Mouse (Mus musculus) midbrain, postnatal 0 days (tissue): Measurements from ENCODE around the gene Nppa. TPM values are rescaled to one million over a fixed set of nuclear protein-coding genes. Genes with fewer than 3 reads are reported as not detected.

Experiments
- ATAC-seq: fragments of 200-750 bp; cut with Nextera tagmentation; 2 replicates; pipeline ENCODE4 v1.8.0; 2017; ENCODE audit warnings: moderate number of reproducible peaks, mild to moderate bottlenecking, moderate TSS enrichment, moderate library complexity; ENCODE audit not compliant: low FRiP score
- DNase-seq: peaks from one replicate; pipeline ENCODE4 v3.0.0-alpha.2; 2015; ENCODE audit warnings: low spot score
- H3K27ac ChIP-seq: fragments of 300-500 bp; sonication (generic); 2 replicates; pipeline ENCODE4 v1.5.1; 2014; ENCODE audit warnings: low read depth, mild to moderate bottlenecking, low read length, mixed read lengths
- H3K27me3 ChIP-seq: fragments of 300-500 bp; sonication (generic); 2 replicates; pipeline ENCODE4 v1.6.1; 2014; ENCODE audit warnings: low read length, control low read depth, mixed read lengths; ENCODE audit not compliant: insufficient read depth
- H3K36me3 ChIP-seq: fragments of 300-500 bp; sonication (generic); 2 replicates; pipeline ENCODE4 v1.6.1; 2014; ENCODE audit warnings: low read length, control low read depth, mixed read lengths; ENCODE audit not compliant: insufficient read depth
- H3K4me1 ChIP-seq: fragments of 300-500 bp; sonication (generic); 2 replicates; pipeline ENCODE4 v1.6.1; 2014; ENCODE audit warnings: mild to moderate bottlenecking, control low read depth, antibody characterized with exemption, low read length, mixed read lengths; ENCODE audit not compliant: insufficient read depth
- H3K4me2 ChIP-seq: fragments of 300-500 bp; sonication (generic); 2 replicates; pipeline ENCODE4 v1.6.1; 2014; ENCODE audit warnings: low read depth, mild to moderate bottlenecking, low read length, mixed read lengths; ENCODE audit not compliant: poor library complexity, severe bottlenecking
- H3K4me3 ChIP-seq: fragments of 300-500 bp; sonication (generic); 2 replicates; pipeline ENCODE4 v1.5.1; 2014; ENCODE audit warnings: low read depth, mild to moderate bottlenecking, low read length, moderate library complexity
- H3K9ac ChIP-seq: fragments of 300-500 bp; sonication (generic); replicated peaks from 2 replicates; pipeline ENCODE4 v1.6.1; 2014; ENCODE audit warnings: mild to moderate bottlenecking, low read length, moderate library complexity, mixed read lengths; ENCODE audit not compliant: poor library complexity, severe bottlenecking
- H3K9me3 ChIP-seq: fragments of 300-500 bp; sonication (generic); 2 replicates; pipeline ENCODE4 v1.6.1; 2016; ENCODE audit warnings: low read length, control low read depth
- CTCF ChIP-seq: IDR thresholded peaks from 2 replicates; pipeline ENCODE4 v1.5.1; 2016; ENCODE audit warnings: antibody characterized with exemption, mild to moderate bottlenecking
- WGBS: fragments of 180-500 bp; shearing (Covaris S2); extraction: QIAGEN DNeasy Blood & Tissue Kit; methylation state at CpG from one replicate; pipeline ENCODE4 v1.1.7; 2014; 5-methylcytosine and 5-hydroxymethylcytosine counted together
- polyA plus RNA-seq: library from polyadenylated mRNA; unstranded; fragments of >200 nt; fragmentation: Nextera tagmentation; extraction: Ambion mirVana; gene quantifications from 2 replicates; pipeline ENCODE4 v1.2.1, GENCODE M21; 2015
- total RNA-seq: library from RNA; depleted of rRNA; stranded (reverse); fragments of >200 nt; gene quantifications from 2 replicates; pipeline ENCODE4 v1.2.3, GENCODE M21; 2014

The Nppa gene
- total and polyA plus RNA-seq, 2 experiments from 2014 or later = 2.2 to 4.5 TPM

GRCm38 (mm10) chr4:148016981-148017380 is 16.5 kb downstream of the Nppa start:
- TF ChIP-seq CTCF = no peak
- Histone ChIP-seq H3K4me1 (no peaks in the 10 kb centered on the region), H3K4me2 (no peak overlapping the region), H3K36me3 (peaks cover 93% of the 10 kb centered on the region), H3K4me3 (no peak overlapping the region), H3K9me3 (no peaks in the 10 kb centered on the region), H3K27ac (no peak overlapping the region), H3K9ac (no peak overlapping the region), H3K27me3 (no peaks in the 10 kb centered on the region)
- DNase-seq = no peak
- WGBS = 82% methylated on average over 3 of the region's 3 CpGs
- no peak for ATAC-seq

GRCm38 (mm10) chr4:148018410-148018809 is 17.9 kb downstream of the Nppa start:
- ATAC-seq = 0 out of 2 replicates have a peak, but pooled peaks have one; percentile 8
- no peaks in the 10 kb centered on the region for H3K9me3 ChIP-seq
- no peak for TF ChIP-seq CTCF
- H3K4me3 ChIP-seq = no peak overlapping the region
- no peak overlapping the region for H3K4me2 ChIP-seq
- H3K4me1 ChIP-seq = no peaks in the 10 kb centered on the region
- WGBS = 39% methylated on average over 2 of the region's 2 CpGs
- H3K27ac ChIP-seq = 0 out of 2 replicates have a peak overlapping the region, but pooled peaks have one; percentile 26
- peaks cover 92% of the 10 kb centered on the region for H3K36me3 ChIP-seq
- H3K27me3 ChIP-seq = no peaks in the 10 kb centered on the region
- 0 out of 2 replicates have a peak overlapping the region, but pooled peaks have one; percentile 8 for H3K9ac ChIP-seq
- peak; percentile 51 for DNase-seq

- no peaks in the 10 kb centered on the region for H3K4me1 ChIP-seq
- 100% methylated on average over 3 of the region's 3 CpGs for WGBS
These were observed 23.5 kb downstream of the Nppa start for GRCm38 (mm10) chr4:148024003-148024402.

GRCm38 (mm10) chr4:148029297-148029696 is 28.8 kb downstream of the Nppa start:
- no peak for DNase-seq
- H3K9me3 ChIP-seq = no peaks in the 10 kb centered on the region
- no peaks in the 10 kb centered on the region for H3K4me1 ChIP-seq
- no peak overlapping the region for H3K4me2 ChIP-seq
- H3K27me3 ChIP-seq = no peaks in the 10 kb centered on the region
- TF ChIP-seq CTCF = no peak
- no peak overlapping the region for H3K9ac ChIP-seq
- no peak overlapping the region for H3K4me3 ChIP-seq
- 93% methylated on average over 7 of the region's 7 CpGs for WGBS
- ATAC-seq = no peak
- peaks cover 39% of the 10 kb centered on the region for H3K36me3 ChIP-seq
- no peak overlapping the region for H3K27ac ChIP-seq

More at GRCm38 (mm10) chr4:148024003-148024402, 23.5 kb downstream of the Nppa start:
- H3K4me3 ChIP-seq = no peak overlapping the region
- ATAC-seq (no peak), DNase-seq (no peak)
- H3K36me3 ChIP-seq = peaks cover 78% of the 10 kb centered on the region
- H3K27ac ChIP-seq = no peak overlapping the region
- no peak overlapping the region for H3K9ac ChIP-seq
- H3K27me3 ChIP-seq = no peaks in the 10 kb centered on the region
- H3K4me2 ChIP-seq = no peak overlapping the region
- TF ChIP-seq CTCF = no peak
- no peaks in the 10 kb centered on the region for H3K9me3 ChIP-seq

GRCm38 (mm10) chr4:148030506-148030905 is 30.0 kb downstream of the Nppa start:
- Histone ChIP-seq H3K4me3 (no peak overlapping the region), H3K4me2 (no peak overlapping the region), H3K27me3 (no peaks in the 10 kb centered on the region), H3K27ac (no peak overlapping the region), H3K9me3 (no peaks in the 10 kb centered on the region), H3K36me3 (peaks cover 27% of the 10 kb centered on the region), H3K4me1 (no peaks in the 10 kb centered on the region), H3K9ac (no peak overlapping the region)
- WGBS = 85% methylated on average over 5 of the region's 5 CpGs
- ATAC-seq (no peak), DNase-seq (no peak)
- no peak for TF ChIP-seq CTCF

DNA sequence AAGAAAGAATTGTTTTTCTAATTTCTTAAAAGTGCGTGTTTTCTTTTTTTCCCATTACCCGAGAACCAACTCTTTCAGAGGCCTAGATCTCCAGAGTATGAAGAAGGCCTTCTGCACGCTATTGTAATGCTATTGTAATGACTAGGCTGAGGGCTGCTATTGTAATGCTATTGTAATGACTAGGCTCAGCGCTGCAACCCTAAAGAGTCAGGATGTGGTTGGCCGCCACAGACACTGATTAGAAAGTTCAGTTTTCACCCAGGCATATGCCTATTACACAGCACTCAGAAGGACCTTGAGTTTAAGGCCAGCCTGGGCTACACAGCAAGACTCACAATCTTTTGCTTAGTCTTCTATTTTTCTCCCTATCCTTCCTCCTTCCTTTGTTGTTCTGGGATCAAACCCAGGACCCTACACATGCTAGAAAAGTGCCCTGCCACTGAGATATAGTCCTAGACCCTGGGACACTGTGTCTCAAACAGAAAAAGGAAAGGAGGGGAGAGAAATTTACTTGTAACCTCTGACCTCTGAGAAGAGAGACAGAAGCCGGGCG is 33.4 kb downstream of the Nppa start:
- TF ChIP-seq CTCF = no peak
- Histone ChIP-seq H3K9ac (no peak overlapping the region), H3K4me3 (no peak overlapping the region), H3K9me3 (no peaks in the 10 kb centered on the region), H3K36me3 (peaks cover 6% of the 10 kb centered on the region; the same call in 1 of the 2 replicates), H3K4me1 (0 out of 2 replicates have a peak, but pooled peaks cover 4% of the 10 kb centered on the region), H3K4me2 (no peak overlapping the region), H3K27ac (no peak overlapping the region), H3K27me3 (no peaks in the 10 kb centered on the region)
- 62% methylated on average over 7 of the region's 7 CpGs for WGBS
- no peak for ATAC-seq
- DNase-seq = no peak
